Mouse (Mus musculus): ENCODE measurements around the gene Appl1.

GRCm38 (mm10) chr14:26934891-26935290 is 36.1 kb downstream of the Appl1 start:
- TF ChIP-seq GATA1 (IDR thresholded peaks at IDR 0.05; ENCODE audit: borderline replicate concordance, low read length) (no peak), CTCF (IDR thresholded peaks at IDR 0.05; ENCODE audit: low read depth, low read length) (no peak), GATA2 (IDR thresholded peaks at IDR 0.05; ENCODE audit: borderline replicate concordance, low read depth, low read length) (no peak)

All from G1E (cell line).